Mouse (Mus musculus) adrenal gland, postnatal 10 days (tissue): ENCODE data around the gene Slc23a4. TPM values are rescaled to one million over a fixed set of nuclear protein-coding genes. Genes with fewer than 3 reads are reported as not detected.
A peak's percentile ranks its signal among the peaks of the same experiment; 100 is the strongest.

Experiments used
- DNase-seq: peaks from one replicate; pipeline ENCODE4 v3.0.0; 2021; ENCODE audit warnings: mixed read lengths
- long read RNA-seq, 2 experiments: library from polyadenylated mRNA; stranded (forward); transcript quantifications; one replicate each; pipeline ENCODE4 v2.0.0; 2021
- total RNA-seq, 2 experiments: library from RNA; stranded (reverse); gene quantifications; 2 replicates each; pipeline ENCODE4 v1.2.3; 2021

Gene Slc23a4
- under 1 TPM; 0.12 to 0.30 TPM for total RNA-seq
- long read RNA-seq, experiment 1, partial matches to known transcripts: 0 of 2 reads
- long read RNA-seq, experiment 1, other reads (novel, unspliced or antisense): 1 of 2 reads
- long read RNA-seq, experiment 2: 0 reads

DNA sequence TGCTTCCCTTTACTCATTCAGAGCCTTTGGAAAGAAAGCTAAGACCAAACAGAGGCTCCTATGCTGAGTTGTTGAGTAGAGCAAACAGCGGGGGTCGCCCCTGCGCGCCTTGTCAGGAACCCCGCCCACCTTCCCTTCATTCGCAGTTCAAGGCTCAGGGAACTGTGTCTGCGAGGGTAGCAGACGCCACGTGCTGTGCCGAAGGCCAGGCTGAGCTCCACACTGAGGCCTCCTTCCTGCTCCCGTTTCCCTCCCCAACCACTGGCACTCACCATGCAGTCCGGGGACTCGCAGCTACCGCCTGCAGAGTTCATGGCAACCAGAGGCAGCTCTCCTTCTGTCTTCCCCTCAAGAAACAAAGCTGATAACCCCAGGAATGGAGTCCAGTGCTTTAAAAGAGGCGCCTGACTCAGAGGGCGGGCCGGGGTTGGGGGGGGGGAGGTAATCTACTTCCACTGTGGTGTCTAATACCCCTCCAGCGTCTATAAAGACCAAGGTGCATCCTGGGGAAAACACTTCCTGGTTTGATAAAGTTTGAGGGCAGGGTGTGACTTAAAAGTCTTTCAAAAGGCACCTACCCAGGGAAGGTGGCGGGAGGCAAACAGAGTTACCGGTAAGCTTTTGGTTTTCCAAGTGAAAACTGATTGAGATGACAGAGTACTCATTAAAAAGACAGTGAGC lies at the start of gene Slc23a4:
Slc23a4 (minus strand) TSS at position 324 of the 681 bp plus-strand sequence.
- peak; percentile 12 for DNase-seq

DNA sequence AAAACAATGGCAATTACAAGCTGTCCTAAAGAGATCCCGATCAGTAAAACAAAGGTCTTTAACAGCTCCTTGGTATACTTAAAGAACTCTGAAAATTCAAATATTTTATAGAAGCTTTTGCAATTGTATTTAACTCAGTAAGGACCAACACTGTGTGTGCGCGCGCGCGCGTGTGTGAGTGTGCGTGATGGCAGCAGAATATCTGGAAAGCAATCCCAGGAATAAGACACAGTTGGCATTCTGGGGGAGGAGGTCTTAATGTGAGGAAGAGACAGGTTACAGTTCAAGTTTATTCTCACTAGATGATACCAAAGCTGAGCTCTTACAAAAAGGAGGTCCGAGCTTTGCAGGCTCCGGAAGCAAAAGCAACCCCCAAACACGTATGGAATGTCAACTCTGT lies 45.1 kb upstream of the Slc23a4 start:
- DNase-seq: no peak

DNA sequence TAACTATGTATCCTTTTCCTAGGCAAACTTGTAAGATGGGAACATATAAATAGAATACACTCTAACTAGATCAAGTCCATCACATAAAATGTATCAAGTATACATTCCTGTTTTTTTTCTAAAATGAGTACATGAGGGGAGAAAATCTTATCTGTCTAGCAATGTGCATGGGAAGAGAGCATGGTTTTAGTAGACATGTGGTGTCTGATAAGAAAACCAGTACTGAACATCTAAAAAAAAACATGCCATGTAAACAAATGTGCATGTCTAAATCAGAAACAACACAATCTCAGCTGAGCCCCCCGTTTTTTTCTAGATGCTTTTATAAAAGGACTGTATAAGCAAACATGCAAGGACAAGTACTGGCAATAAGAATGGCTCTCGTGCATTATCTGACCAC lies 44.5 kb upstream of the Slc23a4 start:
- no peak for DNase-seq

DNA sequence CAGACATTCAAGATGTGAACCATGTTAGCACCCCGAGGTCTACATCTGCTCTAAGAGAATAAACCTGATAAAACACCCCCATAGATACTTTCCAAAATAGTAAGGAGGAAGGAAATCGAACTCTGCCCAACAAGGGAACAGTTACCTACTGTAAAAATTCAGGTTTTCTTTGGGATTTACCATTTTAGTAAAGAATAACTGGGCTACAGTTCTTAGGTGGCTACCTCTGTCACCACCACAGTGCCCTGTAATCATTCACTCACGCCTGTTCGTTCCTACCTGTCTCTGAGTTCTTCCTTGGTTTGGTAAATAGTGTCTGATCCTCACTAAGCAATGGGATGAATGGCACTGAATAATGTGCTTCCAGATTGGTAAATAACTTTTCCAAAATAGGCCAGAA lies 42.6 kb upstream of the Slc23a4 start:
- no peak for DNase-seq

DNA sequence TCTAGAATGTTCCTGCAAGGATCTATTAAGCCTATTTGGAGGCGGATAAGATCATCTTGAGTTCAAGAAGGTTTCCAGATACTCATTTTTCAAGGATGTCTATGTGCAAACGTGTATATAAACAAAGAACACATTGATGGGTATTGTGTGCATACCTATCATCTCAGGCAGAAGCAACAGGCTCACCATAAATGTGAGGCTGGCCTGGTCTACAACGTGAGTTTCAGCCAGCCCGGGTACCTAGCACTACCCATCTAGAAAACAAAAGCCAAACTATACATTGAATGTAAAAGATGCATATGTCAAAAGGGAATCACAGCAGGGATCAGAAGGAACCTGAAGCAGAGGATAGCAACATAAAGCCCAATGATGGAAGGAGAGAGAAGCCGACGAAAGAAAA lies 42.0 kb upstream of the Slc23a4 start:
- DNase-seq: no peak

DNA sequence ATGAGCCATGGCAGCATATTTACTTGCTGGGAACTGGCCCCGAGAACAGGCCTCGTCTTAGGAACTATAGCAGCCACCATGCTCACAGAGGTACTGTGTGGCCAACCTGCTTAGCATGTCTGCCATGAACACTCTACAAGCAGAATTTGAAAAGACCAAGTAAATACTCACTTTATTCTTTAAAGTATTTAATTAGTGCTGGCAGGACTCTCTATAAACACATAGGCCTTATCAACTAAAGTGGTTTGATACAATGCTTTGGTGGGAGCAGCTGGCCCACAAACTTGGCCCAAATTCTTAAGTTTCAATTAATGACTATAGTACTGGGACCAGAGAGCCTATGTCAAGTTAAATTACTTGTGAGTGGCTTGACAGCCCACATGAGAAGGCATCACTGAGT lies 39.8 kb upstream of the Slc23a4 start:
- DNase-seq: no peak

DNA sequence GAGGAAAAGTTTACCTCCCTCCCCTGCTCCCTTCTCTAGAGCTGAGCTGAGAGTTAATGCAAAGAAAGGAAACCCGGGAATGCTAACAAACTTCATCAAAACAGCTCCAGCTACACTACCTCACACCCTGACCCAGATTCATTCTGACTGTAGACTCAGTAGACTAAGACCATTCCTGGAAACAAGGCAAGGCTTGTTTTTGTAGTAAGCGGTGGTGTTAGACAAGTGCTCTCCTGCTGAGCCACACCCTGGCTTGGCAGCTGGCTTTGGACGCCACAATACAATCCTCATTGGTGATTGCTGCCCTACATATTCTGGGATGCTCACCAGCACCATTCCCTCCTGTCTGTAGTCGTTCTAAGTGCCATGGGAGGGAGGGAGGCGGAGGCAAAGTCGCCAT lies 39.1 kb upstream of the Slc23a4 start:
- DNase-seq: no peak

DNA sequence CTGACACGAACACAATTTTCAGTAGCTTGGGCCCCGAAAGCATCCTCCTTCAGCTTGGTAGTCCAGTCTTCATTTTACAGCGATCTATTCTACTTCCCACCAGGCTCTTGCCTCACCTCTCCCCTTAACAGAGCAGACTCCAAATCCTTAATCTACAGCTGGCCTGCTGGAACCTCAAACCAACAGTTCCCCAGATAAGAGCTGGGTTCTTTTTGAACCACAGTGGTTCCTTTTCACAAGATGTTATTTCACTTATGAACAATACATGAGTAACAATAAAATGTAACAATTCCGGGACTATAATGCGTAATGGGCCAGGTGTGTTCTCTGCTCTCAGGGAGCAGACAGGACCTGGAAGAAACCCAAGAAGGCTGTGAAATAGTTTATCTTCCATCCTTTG lies 28.4 kb upstream of the Slc23a4 start:
- no peak for DNase-seq

DNA sequence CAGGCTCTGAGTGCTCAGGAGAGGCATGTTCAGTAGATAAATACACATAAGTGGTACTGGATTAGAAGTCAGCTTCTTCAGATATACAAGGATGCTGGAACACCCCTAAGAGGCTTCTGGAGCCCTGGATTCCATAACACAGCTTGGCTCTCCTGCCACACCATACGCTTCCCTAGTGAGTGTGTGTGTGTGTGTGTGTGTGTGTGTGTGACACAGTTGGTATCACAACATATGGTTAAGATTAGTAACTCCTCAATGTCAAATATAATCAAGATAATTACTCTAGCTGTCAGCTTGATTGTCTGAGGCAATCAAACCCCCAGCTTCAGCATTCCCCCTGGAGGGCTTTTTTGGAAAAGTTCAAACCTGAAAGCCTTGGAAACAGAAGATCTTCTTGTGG lies 23.7 kb upstream of the Slc23a4 start:
- DNase-seq: no peak

DNA sequence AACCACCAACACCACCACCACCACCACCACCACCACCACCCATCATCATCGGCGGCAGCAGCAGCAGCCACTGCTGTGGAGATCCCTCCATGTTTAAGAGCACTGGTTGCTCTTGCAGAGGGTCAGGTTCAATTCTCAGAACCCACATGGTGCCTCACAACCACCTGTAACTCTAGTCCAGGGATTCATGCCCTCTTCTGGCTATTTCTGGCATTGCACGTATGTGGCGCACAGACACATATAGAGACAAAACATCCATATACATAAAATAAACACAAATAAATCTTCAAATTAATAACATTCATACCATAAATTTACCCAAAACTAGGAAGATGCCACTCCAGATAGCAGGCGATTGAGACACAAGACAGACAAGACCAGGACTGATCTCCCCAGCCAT lies 22.5 kb upstream of the Slc23a4 start:
- no peak for DNase-seq

DNA sequence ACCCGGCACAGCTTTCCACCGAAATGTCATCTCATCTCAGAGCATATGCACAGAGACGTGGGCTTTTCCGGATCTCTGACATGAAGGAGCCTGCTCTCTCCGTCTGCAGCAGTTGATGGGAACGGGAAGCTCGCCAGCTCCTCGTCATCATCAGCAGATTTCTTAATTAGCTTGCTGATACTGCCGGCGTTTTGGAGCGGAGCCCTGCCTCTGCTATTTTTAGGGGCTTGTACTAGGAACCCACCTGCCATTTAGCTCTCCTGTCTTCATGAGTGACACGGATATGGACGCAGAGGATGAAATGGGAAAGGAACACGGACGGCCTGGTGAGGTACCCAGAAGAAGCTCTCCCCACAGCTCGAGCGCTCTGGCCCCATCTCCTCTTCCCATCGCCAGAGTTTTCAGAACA lies 14.1 kb upstream of the Slc23a4 start:
- no peak for DNase-seq

DNA sequence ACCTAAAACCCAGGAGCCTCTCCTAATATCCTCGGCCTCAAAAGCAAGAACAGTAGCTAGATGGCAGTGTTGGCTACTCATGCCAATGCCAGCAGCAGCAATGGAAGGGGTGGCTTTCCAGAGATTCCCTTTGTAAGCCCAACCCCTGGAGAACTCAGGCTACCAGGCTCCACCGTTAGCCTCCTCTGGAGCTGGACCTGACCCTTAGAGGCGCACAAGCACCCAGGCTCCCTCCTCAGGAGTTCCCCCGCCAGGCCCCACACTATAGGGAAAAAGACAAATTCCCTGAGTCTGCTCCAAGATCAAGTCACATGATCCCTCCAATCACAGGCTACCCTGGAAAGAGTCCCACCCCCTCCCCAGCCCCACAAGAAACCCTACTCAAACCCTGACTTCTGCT lies 10.9 kb upstream of the Slc23a4 start:
- peak; percentile 45 for DNase-seq

DNA sequence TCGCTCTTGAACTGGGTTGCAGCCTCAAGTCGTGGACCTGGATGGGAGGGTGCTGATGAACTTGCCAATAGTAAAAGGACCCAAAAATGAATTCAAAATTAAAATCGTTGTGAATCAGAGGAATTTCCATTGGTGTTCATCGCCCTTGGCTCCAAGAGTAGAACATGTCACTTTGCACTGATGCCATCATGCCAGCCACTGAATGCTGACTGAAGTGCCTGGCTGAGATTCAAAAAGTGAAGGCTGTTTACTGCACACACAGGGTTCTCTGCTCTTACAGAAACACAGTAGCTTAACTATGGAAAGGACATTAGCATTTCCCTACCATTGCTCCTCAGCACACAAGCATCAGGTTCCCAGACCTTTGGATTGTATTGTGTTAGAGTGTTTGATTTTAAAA lies 8.3 kb upstream of the Slc23a4 start:
- DNase-seq: no peak

DNA sequence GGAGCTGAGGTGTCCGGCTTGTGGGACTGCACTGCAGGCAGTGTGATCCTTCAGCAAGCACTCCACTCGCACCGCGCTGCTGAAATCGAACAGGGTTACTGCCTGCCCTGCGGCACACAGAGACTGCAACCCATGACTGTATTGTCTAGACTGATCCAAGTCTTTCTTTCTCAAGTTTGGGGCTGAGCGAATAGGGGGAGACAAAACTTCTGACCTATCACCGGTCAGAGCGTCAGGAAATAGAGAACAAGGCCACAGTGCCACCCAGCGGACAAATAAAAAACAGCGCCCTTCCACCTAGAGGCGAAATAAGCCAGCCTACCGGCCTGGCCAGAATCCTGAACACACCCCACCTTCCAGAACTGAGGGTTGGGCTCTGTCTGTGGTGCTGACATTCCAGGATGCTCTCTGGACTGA lies 7.1 kb upstream of the Slc23a4 start:
- peak; percentile 90 for DNase-seq

DNA sequence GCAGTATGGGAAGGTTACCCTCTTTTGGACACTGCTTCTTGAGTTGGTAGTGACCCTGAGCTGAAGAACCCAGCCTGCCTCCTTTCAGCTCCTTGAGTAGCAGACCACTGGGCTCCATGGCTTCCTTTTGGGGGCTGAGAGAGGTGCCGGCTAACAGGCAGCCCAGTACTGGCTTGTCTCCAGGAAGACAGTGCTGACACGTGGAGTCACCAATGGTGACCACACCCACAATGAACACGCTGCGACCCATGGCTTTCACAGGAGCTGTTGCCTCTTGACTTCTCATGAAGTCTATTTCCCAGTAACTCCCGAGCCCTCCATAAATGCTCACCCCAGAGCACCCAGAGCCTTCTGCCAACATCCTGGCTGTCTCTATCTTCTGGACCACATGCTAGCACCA lies 6.5 kb upstream of the Slc23a4 start:
- no peak for DNase-seq

DNA sequence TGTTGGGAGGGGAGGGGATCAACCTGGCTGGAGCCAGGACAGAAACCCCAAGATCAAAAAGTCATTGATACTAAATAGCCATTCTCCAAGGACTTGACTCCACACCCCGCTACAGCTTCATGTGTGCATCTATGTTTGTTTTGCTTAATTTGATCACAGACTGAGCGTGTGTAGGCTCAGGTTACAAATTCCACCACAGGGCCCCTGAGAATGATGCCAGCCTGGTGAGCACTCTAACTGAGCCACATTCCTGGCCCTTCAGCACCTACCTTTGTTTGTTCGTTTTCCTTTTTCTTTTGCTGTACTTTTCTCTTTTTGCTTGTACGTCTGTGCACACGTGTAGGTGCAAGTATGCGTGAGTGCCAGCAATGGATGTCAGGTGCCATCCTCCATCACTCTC lies 1.1 kb upstream of the Slc23a4 start:
- DNase-seq: no peak

DNA sequence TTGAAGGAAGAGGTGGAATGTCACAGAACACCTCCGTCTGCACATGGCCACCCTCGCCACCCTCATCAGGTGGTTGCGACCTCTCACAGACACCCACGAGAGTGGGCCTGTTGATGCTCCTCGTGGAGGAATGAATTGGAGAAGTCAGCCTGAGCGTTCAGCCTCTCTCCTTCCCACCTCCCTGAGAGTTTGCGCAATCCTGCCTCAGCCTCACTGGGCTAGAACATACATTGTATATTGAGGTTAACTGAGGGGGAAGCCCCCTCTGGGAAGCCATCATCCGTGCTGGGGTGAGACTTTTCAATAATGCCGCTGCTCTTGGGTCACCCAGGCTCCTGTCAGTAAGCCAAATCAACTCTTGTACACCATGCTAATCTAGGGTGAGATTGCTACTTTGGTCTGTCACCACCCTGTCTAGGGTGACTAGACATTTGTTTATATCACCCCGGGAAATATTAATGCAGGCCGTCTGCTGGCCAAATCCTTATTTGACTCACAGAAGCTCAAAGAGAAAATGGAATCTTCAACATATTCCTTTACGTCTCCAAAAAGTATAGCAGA lies 1.0 kb downstream of the Slc23a4 start:
- DNase-seq: no peak

DNA sequence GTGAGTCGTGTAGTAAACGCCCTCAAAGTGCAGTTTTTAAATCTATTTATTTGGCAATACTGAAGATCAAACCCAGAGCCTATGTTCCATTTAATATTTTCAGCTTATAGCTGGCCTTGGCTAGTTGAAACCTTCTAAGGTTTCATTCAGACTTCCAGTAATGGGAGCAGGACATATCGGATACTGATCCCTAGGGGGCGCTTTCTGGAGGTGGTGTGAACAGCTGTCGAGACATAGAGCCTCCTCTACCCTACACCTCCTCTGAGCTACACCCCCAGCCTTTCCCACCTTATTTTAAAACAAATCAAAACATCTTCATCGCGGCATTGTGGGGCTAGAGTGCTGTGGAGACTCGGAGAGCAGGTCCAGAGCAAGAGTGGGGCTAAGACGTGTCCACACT lies 7.5 kb downstream of the Slc23a4 start:
- DNase-seq: no peak

DNA sequence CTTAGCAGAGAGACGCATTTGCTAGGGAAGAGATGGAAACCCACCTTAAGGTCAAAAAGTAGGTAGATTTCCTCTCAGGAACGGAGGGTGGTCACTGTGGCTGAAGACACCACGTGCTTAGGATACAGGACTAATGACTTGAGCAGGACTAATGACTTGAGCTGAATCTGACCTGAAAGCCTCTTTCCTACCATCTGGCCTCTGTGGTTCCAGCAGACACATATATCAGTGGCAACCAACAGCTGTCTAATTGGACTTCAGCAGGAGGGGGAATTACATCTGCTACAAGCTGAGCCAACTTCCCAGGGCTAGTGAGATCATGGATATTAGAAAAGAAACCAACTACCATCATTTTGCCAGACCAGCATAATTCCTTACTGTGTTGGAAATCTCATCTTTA lies 8.9 kb downstream of the Slc23a4 start:
- no peak for DNase-seq

DNA sequence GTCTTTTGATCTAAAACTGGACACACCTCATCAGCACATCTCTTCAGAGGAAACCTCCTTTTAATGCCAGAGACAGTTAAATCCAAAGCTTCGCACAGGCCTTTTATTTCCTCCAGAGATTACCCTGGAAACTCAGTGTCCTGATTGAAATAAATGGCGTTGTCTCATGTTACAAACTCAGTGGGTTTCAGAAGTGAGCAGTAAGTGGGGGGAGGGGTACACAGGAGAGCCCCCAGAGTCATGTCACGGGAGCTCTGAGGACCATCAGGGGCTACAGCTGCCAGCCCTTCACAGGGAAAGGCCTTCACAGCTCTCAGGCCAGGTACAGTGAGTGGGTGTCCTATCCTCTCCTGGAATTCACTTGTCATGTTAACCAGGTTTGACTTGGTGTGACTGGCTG lies 17.0 kb downstream of the Slc23a4 start:
- no peak for DNase-seq

DNA sequence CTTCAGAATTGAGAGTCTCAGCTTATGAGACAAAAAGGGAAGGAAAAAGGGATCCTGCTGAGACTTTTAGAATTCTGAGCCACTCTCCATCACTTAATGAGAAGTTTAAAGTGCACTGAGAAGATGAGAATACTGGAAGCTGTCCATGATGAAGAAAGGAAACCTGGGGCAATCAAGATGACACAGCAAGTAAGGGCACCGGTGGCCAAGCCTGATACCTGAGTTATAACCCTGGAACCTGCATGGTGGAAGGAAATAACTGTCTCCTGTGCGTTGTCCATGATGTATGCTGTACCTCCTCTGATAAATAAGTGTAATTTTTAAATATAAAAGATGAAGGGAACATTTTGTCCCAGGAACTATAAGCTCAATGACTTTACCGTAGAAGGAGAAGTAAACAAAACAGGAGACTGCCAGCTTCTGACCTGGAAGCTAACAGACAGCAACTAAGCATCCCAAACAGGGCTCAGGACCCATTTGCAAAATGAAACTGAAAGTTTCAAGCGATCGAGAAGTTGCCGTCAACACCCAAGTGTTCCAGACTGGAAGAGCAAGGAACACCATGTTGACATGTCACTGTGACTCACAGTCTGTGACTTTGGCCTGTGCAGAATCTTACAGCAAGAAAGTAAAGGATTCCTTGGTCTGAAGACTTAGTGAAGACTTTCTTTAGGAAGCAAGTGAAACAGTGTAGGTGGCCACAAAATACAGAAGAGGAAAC lies 22.2 kb downstream of the Slc23a4 start:
- DNase-seq: no peak

DNA sequence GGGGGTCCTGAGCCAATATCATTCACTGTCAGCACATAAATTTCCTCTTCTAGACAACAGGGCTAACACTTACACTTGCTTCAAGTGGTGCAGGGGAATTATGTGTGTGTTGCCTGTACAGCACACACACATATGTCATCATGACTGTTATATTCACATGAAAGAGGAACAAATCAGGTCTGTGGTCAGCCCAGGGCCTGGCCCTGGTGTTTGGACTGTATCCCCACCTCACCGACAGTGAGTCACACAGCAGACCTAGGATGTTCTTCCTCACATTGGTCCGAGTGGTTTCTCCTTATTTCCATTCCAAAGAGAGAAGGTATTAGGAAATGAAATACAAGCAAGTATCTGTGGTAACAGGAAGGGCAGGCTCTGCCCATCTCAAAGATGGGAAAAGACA lies 23.7 kb downstream of the Slc23a4 start:
- no peak for DNase-seq

DNA sequence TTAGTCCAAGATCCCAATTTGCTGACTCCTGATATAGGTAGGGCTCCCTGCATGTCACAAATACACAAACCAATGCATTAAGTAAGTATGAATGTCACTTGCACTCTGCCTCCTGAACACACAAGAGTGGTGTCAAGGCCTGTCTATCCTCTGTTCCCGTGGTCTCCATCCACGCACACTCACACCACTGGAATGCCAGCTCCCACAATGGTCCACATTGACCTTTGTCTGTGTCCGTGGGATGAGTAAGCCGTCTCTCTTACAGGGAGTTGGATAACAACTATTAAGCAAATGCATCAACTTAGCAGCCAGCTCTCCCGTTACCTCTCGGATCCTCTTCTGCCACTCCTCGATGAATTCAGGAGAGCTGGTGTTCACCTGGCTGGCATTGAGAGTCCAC lies 29.1 kb downstream of the Slc23a4 start:
- no peak for DNase-seq

DNA sequence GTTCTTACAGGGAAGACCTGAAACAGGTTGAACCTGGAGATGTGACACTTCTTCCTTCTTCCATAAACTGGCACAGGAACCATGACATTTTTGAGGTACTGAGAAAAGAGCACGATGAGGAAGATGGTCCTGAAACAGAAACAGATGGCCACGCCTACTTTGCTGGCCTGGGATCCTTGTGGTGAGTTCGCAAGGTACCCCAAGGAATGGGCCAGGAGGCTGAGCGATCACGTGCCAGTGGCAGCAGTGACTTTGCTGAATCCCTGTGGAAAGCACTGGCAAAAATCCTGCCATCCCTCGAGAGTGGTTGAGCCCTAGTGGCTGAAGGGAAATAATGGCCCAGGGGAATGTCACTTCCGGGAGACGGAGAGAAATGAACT lies 32.4 kb downstream of the Slc23a4 start:
- no peak for DNase-seq
